Mouse (Mus musculus) stomach, postnatal 0 days (tissue): ENCODE results near the gene Map2k1.

Source experiments
- CTCF ChIP-seq: IDR thresholded peaks from 2 replicates; pipeline ENCODE4 v1.5.1; 2016; ENCODE audit warnings: antibody characterized with exemption, low read depth, mild to moderate bottlenecking, moderate library complexity
- EP300 ChIP-seq: optimal IDR thresholded peaks from 2 replicates; pipeline ENCODE3; 2016; ENCODE audit warnings: antibody characterized with exemption

GRCm38 (mm10) chr9:64261023-64261422, 7.6 kb upstream of the Map2k1 start:
- no peak for TF ChIP-seq CTCF
- no peak for TF ChIP-seq EP300
